Mouse (Mus musculus): Measurements from ENCODE around the gene Mylip.

DNA sequence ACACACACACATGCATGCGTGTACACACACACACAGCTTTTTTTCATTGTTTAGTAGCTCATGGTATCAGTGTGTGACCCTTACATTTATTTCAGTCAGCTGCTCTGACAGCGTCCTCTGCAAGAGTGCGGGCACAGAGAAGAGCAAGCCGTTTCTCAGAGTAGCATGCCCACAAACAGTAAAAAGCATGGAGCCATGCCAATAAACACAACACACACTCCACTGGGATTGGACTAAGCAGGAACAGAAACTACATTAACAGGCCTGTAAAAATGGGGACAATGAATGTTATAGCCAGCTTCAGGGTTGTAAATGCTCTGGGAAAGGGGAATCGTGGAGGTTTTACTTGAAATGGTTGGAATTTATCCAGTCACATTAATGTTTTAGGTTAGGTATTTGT, 50.7 kb downstream of the Mylip start:
- no peak for TF ChIP-seq CTCF (IDR thresholded peaks at IDR 0.05; ENCODE audit: low read depth)
- no peak for TF ChIP-seq EP300 (IDR thresholded peaks at IDR 0.05; ENCODE audit: low read depth)

Data from liver, embryonic 14.5 days (tissue).